In genomic region chr10:39811507-39811906, GRCm38 (mm10) we compare ENCODE assay signal across 8 mouse cellular contexts.
DNase-seq lines count a peak whose midpoint lies in the region; ATAC-seq and TF ChIP-seq lines count a peak whose summit lies in the region.

No protein-coding gene starts in this region.

- no peak overlapping the region for H3K4me2 ChIP-seq in lung, embryonic 14.5 days

- H3K36me3 ChIP-seq in ES-E14 (ENCODE audit: control insufficient read depth, insufficient read depth, low read length, poor library complexity, severe bottlenecking), result peaks cover 7% of the 10 kb centered on the region
- H3K36me3 ChIP-seq in lung, embryonic 14.5 days (ENCODE audit: insufficient read depth), result peaks cover 55% of the 10 kb centered on the region

- H3K4me1 ChIP-seq in ES-E14 (ENCODE audit: control insufficient read depth in 2 of 2, insufficient read depth in 2 of 2, low read length in 2 of 2, poor library complexity in 1 of 2), result no peaks in the 10 kb centered on the region
- no peaks in the 10 kb centered on the region for H3K4me1 ChIP-seq in lung, embryonic 14.5 days (ENCODE audit: insufficient read depth)

- peak; percentile 66 for TF ChIP-seq CTCF in layer of hippocampus, adult 2 months (conservative IDR thresholded peaks at IDR 0.05)
- TF ChIP-seq CTCF in brain, embryonic 14.5 days (IDR thresholded peaks at IDR 0.05; ENCODE audit: borderline replicate concordance, extremely low read depth, insufficient read depth, insufficient read length), result peak; percentile 56; the same call in 1 of the 2 replicates
- peak; percentile 58 for TF ChIP-seq CTCF in lung, embryonic 14.5 days (IDR thresholded peaks at IDR 0.05; ENCODE audit: low read depth)

- H3K27me3 ChIP-seq in lung, embryonic 14.5 days (ENCODE audit: insufficient read depth, low read length), result no peaks in the 10 kb centered on the region

- 66% methylated on average over 3 of the region's 3 CpGs for WGBS in lung, embryonic 14.5 days

- H3K4me3 ChIP-seq in layer of hippocampus, adult 2 months, result no peak overlapping the region
- H3K4me3 ChIP-seq in ES-E14 (ENCODE audit: insufficient read depth in 1 of 2, low read depth in 1 of 2, low read length in 2 of 2, poor library complexity in 1 of 2, severe bottlenecking in 1 of 2), result no peak overlapping the region
- H3K4me3 ChIP-seq in lung, embryonic 14.5 days (ENCODE audit: low read depth, low read length), result no peak overlapping the region

- in situ Hi-C loops in ES-E14 (cut with MboI; ENCODE audit: low sequenced_read_pairs in 2 of 2, unreplicated experiment in 2 of 2), result no loop called here

- H3K9ac ChIP-seq in ES-E14 (ENCODE audit: insufficient read depth, low read depth, low read length, poor library complexity, severe bottlenecking), result no peak overlapping the region
- no peak overlapping the region for H3K9ac ChIP-seq in lung, embryonic 14.5 days

- H3K27ac ChIP-seq in layer of hippocampus, adult 2 months, result no peak overlapping the region
- H3K27ac ChIP-seq in ES-E14 (ENCODE audit: insufficient read depth, low read depth, low read length, poor library complexity, severe bottlenecking), result no peak overlapping the region
- no peak overlapping the region for H3K27ac ChIP-seq in lung, embryonic 14.5 days (ENCODE audit: low read depth)

- peak; percentile 89 for ATAC-seq in granulocyte monocyte progenitor cell, adult 5-6 weeks (replicated peaks; ENCODE audit: poor library complexity, severe bottlenecking)
- ATAC-seq in lung, embryonic 14.5 days (ENCODE audit: insufficient read depth), result no peak

- no peak for DNase-seq in layer of hippocampus, adult 2 months (ENCODE audit: low spot score in 2 of 2)
- DNase-seq in layer of hippocampus, postnatal 36 days, result no peak
- DNase-seq in ES-E14 (ENCODE audit: low read depth, low spot score), result peak; percentile 68
- DNase-seq in brain, embryonic 14.5 days (ENCODE audit: low read depth), result peak; percentile 40
- DNase-seq in lung, embryonic 14.5 days, result peak; percentile 71
- peak; percentile 30 to 56 for DNase-seq in spleen, postnatal 14 days (ENCODE audit: low spot score in 2 of 2)
- DNase-seq in layer of hippocampus, adult 9-11 months, result no peak

- no peaks in the 10 kb centered on the region for H3K9me3 ChIP-seq in ES-E14 (ENCODE audit: control insufficient read depth, insufficient read depth, low read depth, low read length)
- no peaks in the 10 kb centered on the region for H3K9me3 ChIP-seq in lung, embryonic 14.5 days (ENCODE audit: low read depth, low read length)

- TF ChIP-seq POLR2A in brain, embryonic 14.5 days (IDR thresholded peaks at IDR 0.05; ENCODE audit: borderline replicate concordance, extremely low read depth, insufficient read depth, insufficient read length, poor library complexity, severe bottlenecking), result no peak

TF ChIP-seq in ES-E14, 5 proteins besides CTCF, POLR2A, EP300 and RAD21:
- no peak for TF ChIP-seq CHD2 (IDR thresholded peaks at IDR 0.05; ENCODE audit: low read depth, low read length)
- TF ChIP-seq ZC3H11A (IDR thresholded peaks at IDR 0.05; ENCODE audit: borderline replicate concordance, low read depth, low read length), result peak; percentile 20; the same call in 1 of the 2 replicates
- no peak for TF ChIP-seq MAFK (IDR thresholded peaks at IDR 0.05; ENCODE audit: insufficient read depth, low read depth, low read length)
- TF ChIP-seq ZNF384 (IDR thresholded peaks at IDR 0.05; ENCODE audit: low read depth, low read length), result no peak
- no peak for TF ChIP-seq HCFC1 (IDR thresholded peaks at IDR 0.05; ENCODE audit: borderline replicate concordance, insufficient read depth, low read length)

Comparison
In these comparisons a context has a peak if more than half of its experiments do, and no peak if none do; other contexts are left out.
1. DNase-seq: peak in ES-E14 (single experiment), brain, embryonic 14.5 days (single experiment), lung, embryonic 14.5 days (single experiment) and spleen, postnatal 14 days (2 of 2); none in layer of hippocampus, adult 2 months (0 of 2), layer of hippocampus, postnatal 36 days (0 of 2) and layer of hippocampus, adult 9-11 months (single experiment).
2. Peak in every context shown above with its lines, with median percentiles within 50 percentile points of each other: CTCF ChIP-seq.